Mouse (Mus musculus): Measurements from ENCODE around the gene Noc4l.

- TF ChIP-seq POLR2A (IDR thresholded peaks at IDR 0.05; ENCODE audit: borderline replicate concordance, insufficient read depth, low read length) (no peak), CTCF (IDR thresholded peaks at IDR 0.05; ENCODE audit: borderline replicate concordance, insufficient read depth, low read depth, low read length) (no peak)
Measured at GRCm38 (mm10) chr5:110609868-110610267, 43.3 kb downstream of the Noc4l start.

All from cerebellum, adult 2 months (tissue).